Mouse (Mus musculus) lung, embryonic 14.5 days (tissue): ENCODE results near the gene Vmn2r46. TPM values are rescaled to one million over a fixed set of nuclear protein-coding genes. Genes with fewer than 3 reads are reported as not detected.
"Not testable (repeated sequence)": the region's sequence is repeated elsewhere in the genome, so short reads cannot be mapped to it uniquely, and the experiment has no call there.

Source experiments
- ATAC-seq: fragments of 200-750 bp; cut with Nextera tagmentation; 2 replicates; pipeline ENCODE4 v1.8.0; 2017; ENCODE audit warnings: mild to moderate bottlenecking, moderate TSS enrichment, moderate library complexity; ENCODE audit not compliant: insufficient read depth
- DNase-seq: peaks from one replicate; pipeline ENCODE4 v3.0.0-alpha.2; 2015
- H3K27ac ChIP-seq: fragments of 300-500 bp; sonication (generic); 2 replicates; pipeline ENCODE4 v1.5.1; 2014; ENCODE audit warnings: low read depth, mild to moderate bottlenecking, moderate library complexity
- H3K27me3 ChIP-seq: fragments of 300-500 bp; sonication (generic); 2 replicates; pipeline ENCODE4 v1.6.1; 2014; ENCODE audit warnings: low read length, control low read depth; ENCODE audit not compliant: insufficient read depth
- H3K36me3 ChIP-seq: fragments of 300-500 bp; sonication (generic); 2 replicates; pipeline ENCODE4 v1.6.1; 2014; ENCODE audit warnings: control low read depth; ENCODE audit not compliant: insufficient read depth
- H3K4me1 ChIP-seq: fragments of 300-500 bp; sonication (generic); 2 replicates; pipeline ENCODE4 v1.6.1; 2014; ENCODE audit warnings: antibody characterized with exemption, control low read depth; ENCODE audit not compliant: insufficient read depth
- H3K4me2 ChIP-seq: fragments of 300-500 bp; sonication (generic); 2 replicates; pipeline ENCODE4 v1.6.1; 2014; ENCODE audit warnings: mild to moderate bottlenecking
- H3K4me3 ChIP-seq: fragments of 300-500 bp; sonication (generic); 2 replicates; pipeline ENCODE4 v1.5.1; 2014; ENCODE audit warnings: low read depth, low read length
- H3K9ac ChIP-seq: fragments of 300-500 bp; sonication (generic); 2 replicates; pipeline ENCODE4 v1.6.1; 2014
- H3K9me3 ChIP-seq: fragments of 300-500 bp; sonication (generic); 2 replicates; pipeline ENCODE4 v1.6.1; 2016; ENCODE audit warnings: low read depth, low read length, control low read depth
- WGBS: fragments of 180-500 bp; shearing (Covaris S2); extraction: QIAGEN DNeasy Blood & Tissue Kit; methylation state at CpG from one replicate; pipeline ENCODE4 v1.1.7; 2014; 5-methylcytosine and 5-hydroxymethylcytosine counted together
- polyA plus RNA-seq: library from polyadenylated mRNA; unstranded; fragments of >200 nt; fragmentation: Nextera tagmentation; extraction: Ambion mirVana; gene quantifications from 2 replicates; pipeline ENCODE4 v1.2.1, GENCODE M21; 2014

The Vmn2r46 gene
- not detected in 2 replicates for polyA plus RNA-seq

DNA sequence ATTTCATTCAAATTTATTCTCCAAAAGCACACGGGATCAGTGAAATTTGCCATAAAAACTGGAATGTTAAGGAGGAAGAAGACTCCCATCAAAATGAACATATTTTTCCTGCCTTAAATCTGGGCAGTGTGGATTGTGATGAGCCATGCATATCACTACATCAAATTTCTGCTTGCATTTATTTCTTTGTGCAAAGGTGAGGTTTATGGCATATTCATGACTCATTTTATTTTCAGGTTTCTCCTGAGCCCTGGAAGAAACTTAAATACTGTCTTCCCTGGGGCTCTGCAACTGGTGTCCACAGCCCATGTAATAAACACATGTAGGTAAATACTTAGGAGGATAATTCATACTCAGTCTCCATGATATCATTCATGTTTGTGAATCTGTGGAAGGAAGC, at the start of gene Vmn2r46:
Gene Vmn2r46 (minus strand): TSS at position 101 of the 400 bp plus-strand sequence.
- ATAC-seq, DNase-seq, H3K4me1 ChIP-seq, H3K4me3 ChIP-seq, H3K27ac ChIP-seq, H3K36me3 ChIP-seq, H3K9me3 ChIP-seq, H3K4me2 ChIP-seq, H3K9ac ChIP-seq, H3K27me3 ChIP-seq: not testable (repeated sequence)
- no CpG with 5 or more reads among the region's 1 CpGs for whole genome bisulfite sequencing

Other genes with a start within 250 kb of the Vmn2r46 start
- not detected in 2 replicates for gene Vmn2r47, start 70.8 kb upstream of the Vmn2r46 start, polyA plus RNA-seq
- not detected in 2 replicates for gene Vmn2r48, start 183.0 kb upstream of the Vmn2r46 start, polyA plus RNA-seq
- not detected in 2 replicates for gene Vmn2r49, start 221.7 kb upstream of the Vmn2r46 start, polyA plus RNA-seq